Comparison of ENCODE assay signal across 27 mouse cellular contexts in genomic region chr17:65924218-65924617, GRCm38 (mm10). TPM values are rescaled to one million over a fixed set of nuclear protein-coding genes. Genes with fewer than 3 reads are reported as not detected.
A peak's percentile ranks its signal among the peaks of the same experiment; 100 is the strongest.
DNase-seq lines count a peak whose midpoint lies in the region; ATAC-seq and TF ChIP-seq lines count a peak whose summit lies in the region.
"Had no signal": no experiment of that assay in that cellular context is flagged by ENCODE, and none has a peak within 500 bp of the region (broad histone marks: within the 10 kb centered on the region; RNA-seq: fewer than 3 reads in every experiment).

No protein-coding gene starts in this region.

- TF ChIP-seq CTCF in kidney, postnatal 0 days (IDR thresholded peaks at IDR 0.05; ENCODE audit: low read depth): no peak
- no peak for TF ChIP-seq CTCF in stomach, postnatal 0 days (IDR thresholded peaks at IDR 0.05; ENCODE audit: low read depth)

- H3K36me3 ChIP-seq in kidney, postnatal 0 days (ENCODE audit: insufficient read depth, low read length): peaks cover 31% of the 10 kb centered on the region
- H3K36me3 ChIP-seq in lung, embryonic 16.5 days (ENCODE audit: control insufficient read depth, insufficient read depth, low read length): peaks cover 23% of the 10 kb centered on the region
- H3K36me3 ChIP-seq in stomach, embryonic 14.5 days (ENCODE audit: control insufficient read depth, insufficient read depth, low read length): peaks cover 45% of the 10 kb centered on the region
- H3K36me3 ChIP-seq in stomach, postnatal 0 days (ENCODE audit: control insufficient read depth, insufficient read depth, low read length): peaks cover 10% of the 10 kb centered on the region; the same call in 1 of the 2 replicates

- H3K9ac ChIP-seq in kidney, postnatal 0 days (ENCODE audit: low read depth, low read length): no peak overlapping the region
- H3K9ac ChIP-seq in lung, embryonic 16.5 days (ENCODE audit: low read length): no peak overlapping the region
- no peak overlapping the region for H3K9ac ChIP-seq in stomach, embryonic 14.5 days (replicated peaks; ENCODE audit: low read depth, low read length)
- no peak overlapping the region for H3K9ac ChIP-seq in stomach, postnatal 0 days (ENCODE audit: low read length)
- H3K9ac ChIP-seq: embryonic facial prominence, embryonic 12.5 days; forebrain, embryonic 13.5 days; forebrain, embryonic 15.5 days had no signal

- H3K4me2 ChIP-seq in kidney, postnatal 0 days (ENCODE audit: low read length): no peak overlapping the region
- no peak overlapping the region for H3K4me2 ChIP-seq in lung, embryonic 16.5 days (ENCODE audit: low read depth, low read length)
- H3K4me2 ChIP-seq in stomach, embryonic 14.5 days (replicated peaks; ENCODE audit: low read depth, low read length): no peak overlapping the region
- H3K4me2 ChIP-seq in stomach, postnatal 0 days (replicated peaks; ENCODE audit: low read depth): no peak overlapping the region
- H3K4me2 ChIP-seq: embryonic facial prominence, embryonic 12.5 days; forebrain, embryonic 13.5 days; forebrain, embryonic 15.5 days had no signal

- 28% methylated on average over 5 of the region's 5 CpGs for WGBS in kidney, postnatal 0 days
- WGBS in lung, embryonic 16.5 days: 19% methylated on average over 5 of the region's 5 CpGs
- WGBS in stomach, embryonic 14.5 days: 50% methylated on average over 5 of the region's 5 CpGs
- WGBS in stomach, postnatal 0 days: 38% methylated on average over 5 of the region's 5 CpGs

- no peaks in the 10 kb centered on the region for H3K4me1 ChIP-seq in kidney, postnatal 0 days (replicated peaks; ENCODE audit: insufficient read depth, low read length)
- H3K4me1 ChIP-seq in lung, embryonic 16.5 days (replicated peaks; ENCODE audit: control insufficient read depth, insufficient read depth, low read length): 0 out of 2 replicates have a peak, but pooled peaks cover under 1% of the 10 kb centered on the region
- H3K4me1 ChIP-seq in stomach, embryonic 14.5 days (ENCODE audit: control insufficient read depth, insufficient read depth, low read length): no peaks in the 10 kb centered on the region
- no peaks in the 10 kb centered on the region for H3K4me1 ChIP-seq in stomach, postnatal 0 days (replicated peaks; ENCODE audit: control insufficient read depth, insufficient read depth)
- H3K4me1 ChIP-seq: embryonic facial prominence, embryonic 10.5 days; embryonic facial prominence, embryonic 12.5 days had no signal

- H3K27me3 ChIP-seq in kidney, postnatal 0 days (ENCODE audit: insufficient read depth, low read length): no peaks in the 10 kb centered on the region
- no peaks in the 10 kb centered on the region for H3K27me3 ChIP-seq in lung, embryonic 16.5 days (ENCODE audit: control insufficient read depth, insufficient read depth, low read depth, low read length)
- no peaks in the 10 kb centered on the region for H3K27me3 ChIP-seq in stomach, embryonic 14.5 days (ENCODE audit: control insufficient read depth, insufficient read depth, low read length)
- no peaks in the 10 kb centered on the region for H3K27me3 ChIP-seq in stomach, postnatal 0 days (ENCODE audit: control insufficient read depth, insufficient read depth, low read length)
- H3K27me3 ChIP-seq: CH12.LX; embryonic facial prominence, embryonic 12.5 days; forebrain, embryonic 13.5 days; forebrain, embryonic 15.5 days; Patski had no signal

- DNase-seq in kidney, postnatal 0 days (ENCODE audit: low spot score): peak; percentile 51
- no peak for DNase-seq in kidney, postnatal 25 days
- DNase-seq in lung, postnatal 14 days: no peak
- no peak for DNase-seq in stomach, postnatal 0 days (ENCODE audit: low spot score)
- DNase-seq in lung, postnatal 36 days: peak; percentile 67
- no peak for DNase-seq in adrenal gland, adult (ENCODE audit: inconsistent age in 2 of 2, low spot score in 1 of 2)
- DNase-seq: adrenal gland, adult 2 months; adrenal gland, postnatal 10 days; adrenal gland, postnatal 25 days; B cell, adult 2 months; cerebellum, adult 11 months; cerebellum, adult 18-20 months; cerebellum, adult 8-10 months; cerebellum, adult 9-11 months; cerebellum, postnatal 14 days; cerebellum, postnatal 36 days had no signal

- H3K9me3 ChIP-seq in kidney, postnatal 0 days (replicated peaks; ENCODE audit: low read length): no peaks in the 10 kb centered on the region
- H3K9me3 ChIP-seq in lung, embryonic 16.5 days (ENCODE audit: control insufficient read depth, low read length): no peaks in the 10 kb centered on the region
- no peaks in the 10 kb centered on the region for H3K9me3 ChIP-seq in stomach, embryonic 14.5 days (ENCODE audit: control insufficient read depth, low read depth, low read length)
- H3K9me3 ChIP-seq in stomach, postnatal 0 days (ENCODE audit: control insufficient read depth, low read length): no peaks in the 10 kb centered on the region
- H3K9me3 ChIP-seq: embryonic facial prominence, embryonic 10.5 days; embryonic facial prominence, embryonic 12.5 days; forebrain, embryonic 13.5 days; forebrain, embryonic 15.5 days; G1E had no signal

- no peak for TF ChIP-seq EP300 in stomach, postnatal 0 days (optimal IDR thresholded peaks at IDR 0.05)

- no peak overlapping the region for H3K4me3 ChIP-seq in kidney, postnatal 0 days (replicated peaks; ENCODE audit: low read depth, low read length)
- no peak overlapping the region for H3K4me3 ChIP-seq in lung, embryonic 16.5 days (ENCODE audit: low read length)
- no peak overlapping the region for H3K4me3 ChIP-seq in stomach, embryonic 14.5 days (ENCODE audit: low read depth, low read length)
- H3K4me3 ChIP-seq in stomach, postnatal 0 days (ENCODE audit: low read depth, low read length): no peak overlapping the region
- H3K4me3 ChIP-seq: embryonic facial prominence, embryonic 10.5 days; embryonic facial prominence, embryonic 12.5 days; forebrain, embryonic 13.5 days; forebrain, embryonic 15.5 days had no signal

- ATAC-seq in kidney, postnatal 0 days (replicated peaks; ENCODE audit: low FRiP score, low read depth): no peak
- peak; percentile 80 for ATAC-seq in lung, embryonic 16.5 days (ENCODE audit: low read depth)
- ATAC-seq in stomach, embryonic 14.5 days (ENCODE audit: insufficient number of reproducible peaks, insufficient read depth, low FRiP score, low read depth): no peak
- ATAC-seq in stomach, postnatal 0 days (ENCODE audit: low FRiP score, low TSS enrichment): no peak
- ATAC-seq: activated CD4-positive, CD25-positive, alpha-beta regulatory T cell, adult 4 months; CD4-positive, CD25-positive, alpha-beta regulatory T cell, adult 4 months; forebrain, embryonic 13.5 days; forebrain, embryonic 15.5 days; Patski had no signal

- H3K27ac ChIP-seq in kidney, postnatal 0 days: no peak overlapping the region
- H3K27ac ChIP-seq in lung, embryonic 16.5 days (ENCODE audit: low read length): 0 out of 2 replicates have a peak overlapping the region, but pooled peaks have one; percentile 27
- 0 out of 2 replicates have a peak overlapping the region, but pooled peaks have one; percentile 16 for H3K27ac ChIP-seq in stomach, embryonic 14.5 days (ENCODE audit: low read length)
- H3K27ac ChIP-seq in stomach, postnatal 0 days (replicated peaks): no peak overlapping the region
- H3K27ac ChIP-seq: embryonic facial prominence, embryonic 10.5 days; embryonic facial prominence, embryonic 12.5 days; forebrain, embryonic 13.5 days; forebrain, embryonic 15.5 days had no signal

RNA-seq across cellular contexts. Expression of gene Twsg1, which starts 26.8 kb away (rescaled TPM):
- polyA plus RNA-seq in kidney, postnatal 0 days (2015; fragmentation: Nextera tagmentation; extraction: Ambion mirVana): 112 and 123 TPM in 2 replicates
- polyA plus RNA-seq in lung, embryonic 16.5 days (2015; fragmentation: Nextera tagmentation; extraction: Ambion mirVana): 126 and 129 TPM in 2 replicates
- 158 and 159 TPM in 2 replicates for polyA plus RNA-seq in stomach, embryonic 14.5 days (2014; fragmentation: Nextera tagmentation; extraction: Ambion mirVana)
- 63.5 and 66.8 TPM in 2 replicates for polyA plus RNA-seq in stomach, postnatal 0 days (2015; fragmentation: Nextera tagmentation; extraction: Ambion mirVana)

RNA-seq across cellular contexts. Expression of gene Ralbp1, which starts 38.6 kb away (rescaled TPM):
- polyA plus RNA-seq in kidney, postnatal 0 days (2015; fragmentation: Nextera tagmentation; extraction: Ambion mirVana): 72.1 and 74.2 TPM in 2 replicates
- polyA plus RNA-seq in lung, embryonic 16.5 days (2015; fragmentation: Nextera tagmentation; extraction: Ambion mirVana): 95.4 and 101 TPM in 2 replicates
- 77.4 and 97.3 TPM in 2 replicates for polyA plus RNA-seq in stomach, embryonic 14.5 days (2014; fragmentation: Nextera tagmentation; extraction: Ambion mirVana)
- 114 and 117 TPM in 2 replicates for polyA plus RNA-seq in stomach, postnatal 0 days (2015; fragmentation: Nextera tagmentation; extraction: Ambion mirVana)

Comparison
In these comparisons a context has a peak if more than half of its experiments do, and no peak if none do; other contexts are left out.
1. DNase-seq: peak in kidney, postnatal 0 days (single experiment) and lung, postnatal 36 days (single experiment); none in kidney, postnatal 25 days (0 of 2), lung, postnatal 14 days (single experiment), stomach, postnatal 0 days (single experiment) and adrenal gland, adult (0 of 2).
2. H3K27ac ChIP-seq: peak in lung, embryonic 16.5 days (single experiment) and stomach, embryonic 14.5 days (single experiment); none in kidney, postnatal 0 days (single experiment) and stomach, postnatal 0 days (single experiment).